Mouse (Mus musculus) T-cell, adult 66 days (primary cell): Measurements from ENCODE around the gene Bmx. TPM values are rescaled to one million over a fixed set of nuclear protein-coding genes. Genes with fewer than 3 reads are reported as not detected.

Source experiments
- total RNA-seq, 2 experiments: library from RNA; stranded (reverse); gene quantifications; 3 replicates in 1 of 2; 4 replicates in 1 of 2; pipeline ENCODE4 v1.2.4; 2023

Bmx gene
- not detected for total RNA-seq

DNA sequence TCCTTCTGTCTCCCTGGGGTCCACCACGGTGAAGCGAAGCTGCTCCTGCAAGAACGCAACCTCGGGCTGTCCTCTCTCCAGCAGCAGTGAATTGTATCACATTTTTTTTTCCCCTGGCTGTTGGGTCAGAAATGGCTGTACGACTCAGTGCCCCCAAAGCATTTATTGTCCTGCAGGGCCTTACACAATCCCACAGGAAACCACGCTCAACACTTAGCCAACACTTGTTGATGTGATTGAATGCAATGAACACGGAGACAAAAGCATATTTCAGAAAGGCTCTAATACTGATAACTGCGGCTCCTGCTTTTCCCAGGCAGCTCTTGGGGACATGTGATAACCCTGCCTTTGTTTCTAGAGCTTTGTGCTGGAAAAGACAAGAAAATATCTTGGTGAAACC, at the start of gene Bmx:
TSS of gene Bmx (minus strand) at position 137 of the 400 bp plus-strand sequence.

DNA sequence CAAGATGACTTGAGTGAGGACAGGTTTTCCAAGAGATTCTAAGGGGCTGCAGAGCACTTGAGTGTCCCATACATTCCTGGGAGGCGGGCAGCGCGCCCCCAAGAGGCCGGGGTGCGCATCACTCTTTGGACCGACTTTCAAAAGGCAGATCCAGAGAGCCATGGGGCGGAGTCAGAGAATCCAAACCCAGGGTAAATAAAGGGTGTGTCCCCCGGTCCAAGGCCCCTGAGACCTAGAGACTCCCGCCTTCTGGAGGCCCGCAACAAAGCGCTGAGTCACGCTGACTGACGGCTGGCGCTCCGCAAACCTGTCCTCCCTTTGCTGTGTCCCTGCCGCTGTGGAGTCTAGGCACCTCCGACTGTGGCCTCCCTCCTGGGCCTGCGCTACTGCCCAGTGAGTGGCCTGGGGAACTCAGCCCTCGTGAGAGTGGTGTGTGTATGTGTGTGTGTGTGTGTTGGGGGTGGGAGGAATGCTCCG, 11.3 kb upstream of the Bmx start, which contains the start of gene Pir:
TSS of gene Pir (plus strand) at position 87 of the 477 bp plus-strand sequence.

Other genes with a start within 250 kb of the Bmx start
- gene Car5b, start 230.2 kb downstream of the Bmx start, total RNA-seq, result under 1 TPM in 1 of 2 experiments, not detected in 1; 0.41 TPM
- gene Siah1b, start 181.7 kb downstream of the Bmx start, total RNA-seq, result 1 to 10 TPM; 7.0 to 7.2 TPM
- gene Cltrn, start 169.4 kb downstream of the Bmx start, total RNA-seq, result not detected
- gene Ace2, start 118.9 kb downstream of the Bmx start, total RNA-seq, result not detected
- not detected for gene Pir, start 11.2 kb upstream of the Bmx start, total RNA-seq
- not detected for gene Vegfd, start 115.2 kb upstream of the Bmx start, total RNA-seq
- 10 to 100 TPM; 20.9 to 22.0 TPM for gene Piga, start 161.6 kb upstream of the Bmx start, total RNA-seq
- gene Asb11, start 178.8 kb upstream of the Bmx start, total RNA-seq, result under 1 TPM; 0.52 to 0.89 TPM
- gene Asb9, start 248.1 kb upstream of the Bmx start, total RNA-seq, result not detected